Mouse (Mus musculus) G1E (cell line): ENCODE data around the gene Gm13762.

Experiments
- CTCF ChIP-seq: IDR thresholded peaks from 2 replicates; pipeline ENCODE4 v1.5.1; 2012; ENCODE audit warnings: low read depth, low read length, inconsistent platforms, mixed read lengths
- GATA1 ChIP-seq: IDR thresholded peaks from 2 replicates; pipeline ENCODE4 v1.6.1; 2012; ENCODE audit warnings: borderline replicate concordance, low read length, inconsistent platforms, mixed read lengths
- POLR2AphosphoS5 ChIP-seq: IDR thresholded peaks from 2 replicates; pipeline ENCODE4 v1.6.1; 2012; ENCODE audit warnings: low read depth, low read length, inconsistent platforms; ENCODE audit not compliant: insufficient replicate concordance
- TAL1 ChIP-seq: conservative IDR thresholded peaks from 2 replicates; pipeline ENCODE4 v1.6.1; 2012; ENCODE audit warnings: low read depth, low read length, inconsistent platforms, mixed read lengths

GRCm38 (mm10) chr2:88938011-88938410 lies 42.1 kb downstream of the Gm13762 start, which contains the start of gene Olfr1211:
- TF ChIP-seq CTCF (no peak), GATA1 (no peak), POLR2AphosphoS5 (no peak), TAL1 (no peak)
